Mouse (Mus musculus) limb, embryonic 15.5 days (tissue): ENCODE data around the gene Dnajc4. TPM values are rescaled to one million over a fixed set of nuclear protein-coding genes. Genes with fewer than 3 reads are reported as not detected.

ENCODE experiments used
- ATAC-seq: fragments of 200-750 bp; cut with Nextera tagmentation; 2 replicates; pipeline ENCODE4 v1.8.0; 2017; ENCODE audit warnings: low read depth, moderate TSS enrichment; ENCODE audit not compliant: insufficient number of reproducible peaks, low FRiP score, low TSS enrichment
- H3K27ac ChIP-seq: fragments of 300-500 bp; sonication (generic); 2 replicates; pipeline ENCODE4 v1.5.1; 2015; ENCODE audit warnings: moderate library complexity, mild to moderate bottlenecking, inconsistent platforms
- H3K27me3 ChIP-seq: fragments of 300-500 bp; sonication (generic); 2 replicates; pipeline ENCODE4 v1.6.1; 2015; ENCODE audit warnings: inconsistent platforms
- H3K36me3 ChIP-seq: fragments of 300-500 bp; sonication (generic); 2 replicates; pipeline ENCODE4 v1.6.1; 2015; ENCODE audit warnings: inconsistent platforms
- H3K4me1 ChIP-seq: fragments of 300-500 bp; sonication (generic); 2 replicates; pipeline ENCODE4 v1.6.1; 2015; ENCODE audit warnings: inconsistent platforms
- H3K4me2 ChIP-seq: fragments of 300-500 bp; sonication (generic); 2 replicates; pipeline ENCODE4 v1.6.1; 2015; ENCODE audit warnings: mild to moderate bottlenecking, inconsistent platforms
- H3K4me3 ChIP-seq: fragments of 300-500 bp; sonication (generic); 2 replicates; pipeline ENCODE4 v1.5.1; 2015; ENCODE audit warnings: mild to moderate bottlenecking, inconsistent platforms
- H3K9ac ChIP-seq: fragments of 300-500 bp; sonication (generic); 2 replicates; pipeline ENCODE4 v1.6.1; 2015; ENCODE audit warnings: inconsistent platforms
- H3K9me3 ChIP-seq: fragments of 300-500 bp; sonication (generic); 2 replicates; pipeline ENCODE4 v1.6.1; 2016; ENCODE audit warnings: inconsistent platforms
- WGBS: fragments of 180-500 bp; shearing (Covaris S2); methylation state at CpG from one replicate; pipeline ENCODE4 v1.1.7; 2015; 5-methylcytosine and 5-hydroxymethylcytosine counted together
- polyA plus RNA-seq: library from polyadenylated mRNA; unstranded; fragments of >200 nt; fragmentation: Nextera tagmentation; extraction: Ambion mirVana; gene quantifications from 2 replicates; pipeline ENCODE4 v1.2.1, GENCODE M21; 2015

The Dnajc4 gene
- polyA plus RNA-seq, result 23.8 and 30.6 TPM in 2 replicates

GRCm38 (mm10) chr19:6992011-6992858 is at the start of gene Dnajc4:
TSS of gene Dnajc4 (minus strand) at chr19:6992572.
- peaks cover 51% of the 10 kb centered on the region for H3K4me1 ChIP-seq
- H3K9me3 ChIP-seq, result no peaks in the 10 kb centered on the region
- H3K9ac ChIP-seq, result peak within 1 kb of the TSS; percentile 63
- no peaks in the 10 kb centered on the region for H3K36me3 ChIP-seq
- H3K4me3 ChIP-seq, result peak within 1 kb of the TSS; percentile 59
- ATAC-seq, result peak; percentile 90
- no peaks in the 10 kb centered on the region for H3K27me3 ChIP-seq
- H3K4me2 ChIP-seq, result peak within 1 kb of the TSS; percentile 95
- peak within 1 kb of the TSS; percentile 68 for H3K27ac ChIP-seq
- WGBS, result 1% methylated on average over 37 of the region's 37 CpGs

GRCm38 (mm10) chr19:7041171-7041570 is 48.8 kb upstream of the Dnajc4 start:
- Histone ChIP-seq H3K4me3 (no peak overlapping the region; the same call in 1 of the 2 replicates), H3K9ac (no peak overlapping the region), H3K9me3 (no peaks in the 10 kb centered on the region), H3K27ac (peak overlapping the region; percentile 94; the same call in 1 of the 2 replicates), H3K4me2 (peak overlapping the region; percentile 77), H3K36me3 (0 out of 2 replicates have a peak, but pooled peaks cover 3% of the 10 kb centered on the region), H3K27me3 (no peaks in the 10 kb centered on the region), H3K4me1 (peaks cover 21% of the 10 kb centered on the region)
- no peak for ATAC-seq
- 89% methylated on average over 2 of the region's 2 CpGs for WGBS

GRCm38 (mm10) chr19:7040637-7041130 is 48.3 kb upstream of the Dnajc4 start:
- peaks cover 21% of the 10 kb centered on the region for H3K4me1 ChIP-seq
- peak overlapping the region; percentile 77 for H3K4me2 ChIP-seq
- H3K36me3 ChIP-seq, result 0 out of 2 replicates have a peak, but pooled peaks cover 3% of the 10 kb centered on the region
- 22% methylated on average over 13 of the region's 13 CpGs for WGBS
- H3K27me3 ChIP-seq, result no peaks in the 10 kb centered on the region
- H3K9me3 ChIP-seq, result no peaks in the 10 kb centered on the region
- H3K27ac ChIP-seq, result peak overlapping the region; percentile 94
- H3K9ac ChIP-seq, result peak overlapping the region; percentile 58
- no peak for ATAC-seq
- H3K4me3 ChIP-seq, result peak overlapping the region; percentile 52

- peak; percentile 100 for ATAC-seq
- H3K4me3 ChIP-seq, result peak within 1 kb of the TSS; percentile 93
- H3K4me2 ChIP-seq, result peak within 1 kb of the TSS; percentile 77
- peak within 1 kb of the TSS; percentile 94 for H3K27ac ChIP-seq
- no peaks in the 10 kb centered on the region for H3K9me3 ChIP-seq
- peaks cover 21% of the 10 kb centered on the region for H3K4me1 ChIP-seq
- WGBS, result under 1% methylated on average over 47 of the region's 49 CpGs
- peaks cover 8% of the 10 kb centered on the region for H3K36me3 ChIP-seq
- H3K9ac ChIP-seq, result peak within 1 kb of the TSS; percentile 92
- no peaks in the 10 kb centered on the region for H3K27me3 ChIP-seq
Measured at GRCm38 (mm10) chr19:7039841-7040636, 47.7 kb upstream of the Dnajc4 start, which contains the start of gene Stip1. TSS of gene Stip1 (minus strand) at chr19:7039967.

GRCm38 (mm10) chr19:7039088-7039720 is 46.8 kb upstream of the Dnajc4 start:
- peak overlapping the region; percentile 92 for H3K9ac ChIP-seq
- no peak for ATAC-seq

GRCm38 (mm10) chr19:7034006-7034405 is 41.6 kb upstream of the Dnajc4 start:
- peaks cover 63% of the 10 kb centered on the region for H3K36me3 ChIP-seq
- no peaks in the 10 kb centered on the region for H3K27me3 ChIP-seq
- H3K4me1 ChIP-seq, result peaks cover 14% of the 10 kb centered on the region
- H3K27ac ChIP-seq, result no peak overlapping the region
- no peak overlapping the region for H3K4me3 ChIP-seq
- no peak for ATAC-seq
- no peak overlapping the region for H3K9ac ChIP-seq
- H3K9me3 ChIP-seq, result no peaks in the 10 kb centered on the region
- 91% methylated on average over 5 of the region's 5 CpGs for WGBS
- no peak overlapping the region for H3K4me2 ChIP-seq

More at GRCm38 (mm10) chr19:7039088-7039720, 46.8 kb upstream of the Dnajc4 start:
- peaks cover 21% of the 10 kb centered on the region for H3K4me1 ChIP-seq
- H3K27me3 ChIP-seq, result no peaks in the 10 kb centered on the region
- peak overlapping the region; percentile 92 for H3K27ac ChIP-seq
- no peaks in the 10 kb centered on the region for H3K9me3 ChIP-seq
- H3K36me3 ChIP-seq, result peaks cover 14% of the 10 kb centered on the region
- under 1% methylated on average over 35 of the region's 35 CpGs for WGBS
- H3K4me3 ChIP-seq, result peak overlapping the region; percentile 93
- peak overlapping the region; percentile 64 for H3K4me2 ChIP-seq

GRCm38 (mm10) chr19:7029531-7029930 is 37.2 kb upstream of the Dnajc4 start:
- H3K36me3 ChIP-seq, result peaks cover 95% of the 10 kb centered on the region
- no peak overlapping the region for H3K27ac ChIP-seq
- H3K4me2 ChIP-seq, result no peak overlapping the region
- H3K9me3 ChIP-seq, result no peaks in the 10 kb centered on the region
- no peak for ATAC-seq
- H3K4me1 ChIP-seq, result no peaks in the 10 kb centered on the region
- 91% methylated on average over 5 of the region's 5 CpGs for WGBS
- H3K4me3 ChIP-seq, result no peak overlapping the region
- no peaks in the 10 kb centered on the region for H3K27me3 ChIP-seq
- no peak overlapping the region for H3K9ac ChIP-seq

- H3K4me2 ChIP-seq, result no peak overlapping the region
- H3K9me3 ChIP-seq, result no peaks in the 10 kb centered on the region
- 0 out of 2 replicates have a peak, but pooled peaks have one; percentile 21 for ATAC-seq
- WGBS, result 45% methylated on average over 3 of the region's 3 CpGs
- no peak overlapping the region for H3K9ac ChIP-seq
- no peak overlapping the region for H3K27ac ChIP-seq
- H3K4me3 ChIP-seq, result no peak overlapping the region
- peaks cover 74% of the 10 kb centered on the region for H3K36me3 ChIP-seq
- H3K4me1 ChIP-seq, result no peaks in the 10 kb centered on the region
- no peaks in the 10 kb centered on the region for H3K27me3 ChIP-seq
Measured at GRCm38 (mm10) chr19:7020224-7020641, 27.9 kb upstream of the Dnajc4 start.

- H3K27me3 ChIP-seq, result no peaks in the 10 kb centered on the region
- no peaks in the 10 kb centered on the region for H3K4me1 ChIP-seq
- H3K4me2 ChIP-seq, result no peak within 1 kb of the TSS
- 89% methylated on average over 5 of the region's 5 CpGs for WGBS
- peaks cover 67% of the 10 kb centered on the region for H3K36me3 ChIP-seq
- no peak for ATAC-seq
- no peak within 1 kb of the TSS for H3K9ac ChIP-seq
- no peak within 1 kb of the TSS for H3K4me3 ChIP-seq
- H3K9me3 ChIP-seq, result no peaks in the 10 kb centered on the region
- H3K27ac ChIP-seq, result peak within 1 kb of the TSS; percentile 17; the same call in 1 of the 2 replicates
Measured at GRCm38 (mm10) chr19:7019191-7019590, 26.8 kb upstream of the Dnajc4 start, which contains the start of gene Fermt3. TSS of gene Fermt3 (minus strand) at chr19:7019469.

- no peak overlapping the region for H3K9ac ChIP-seq
- no peaks in the 10 kb centered on the region for H3K9me3 ChIP-seq
Measured at GRCm38 (mm10) chr19:7018546-7018945, 26.2 kb upstream of the Dnajc4 start.

More at GRCm38 (mm10) chr19:7018546-7018945, 26.2 kb upstream of the Dnajc4 start:
- Histone ChIP-seq H3K36me3 (peaks cover 68% of the 10 kb centered on the region), H3K27ac (0 out of 2 replicates have a peak overlapping the region, but pooled peaks have one; percentile 17), H3K4me2 (no peak overlapping the region), H3K4me3 (no peak overlapping the region), H3K27me3 (no peaks in the 10 kb centered on the region), H3K4me1 (0 out of 2 replicates have a peak, but pooled peaks cover 2% of the 10 kb centered on the region)
- WGBS, result 80% methylated on average over 11 of the region's 11 CpGs
- no peak for ATAC-seq
